Mouse (Mus musculus): Measurements from ENCODE around the gene Psmb5. TPM values are rescaled to one million over a fixed set of nuclear protein-coding genes. Genes with fewer than 3 reads are reported as not detected.
"Not testable (repeated sequence)": the region's sequence is repeated elsewhere in the genome, so short reads cannot be mapped to it uniquely, and the experiment has no call there.

Gene Psmb5
- total RNA-seq, 2 experiments from 2014 or later, result 51.1 to 145 TPM

GRCm38 (mm10) chr14:54631240-54631599 lies 13.4 kb upstream of the Psmb5 start:
- ATAC-seq (ENCODE audit: poor library complexity, severe bottlenecking), result no peak

GRCm38 (mm10) chr14:54630583-54631239 lies 12.9 kb upstream of the Psmb5 start:
- peak; percentile 54 for ATAC-seq (ENCODE audit: poor library complexity, severe bottlenecking)

- no peak for ATAC-seq (ENCODE audit: poor library complexity, severe bottlenecking)
Measured at GRCm38 (mm10) chr14:54629797-54630196, 12.0 kb upstream of the Psmb5 start.

GRCm38 (mm10) chr14:54628103-54628502 lies 10.3 kb upstream of the Psmb5 start:
- ATAC-seq (ENCODE audit: poor library complexity, severe bottlenecking), result no peak

- no peak for ATAC-seq (ENCODE audit: poor library complexity, severe bottlenecking)
Measured at GRCm38 (mm10) chr14:54624976-54625375, 7.2 kb upstream of the Psmb5 start.

GRCm38 (mm10) chr14:54623334-54623733 lies 5.5 kb upstream of the Psmb5 start:
- no peak for ATAC-seq (ENCODE audit: poor library complexity, severe bottlenecking)

- ATAC-seq (ENCODE audit: poor library complexity, severe bottlenecking), result no peak
Measured at GRCm38 (mm10) chr14:54621133-54621532, 3.3 kb upstream of the Psmb5 start, which contains the start of gene Psmb11. Psmb11 (plus strand) TSS chr14:54621433.

- ATAC-seq (ENCODE audit: poor library complexity, severe bottlenecking), result peak; percentile 45
Measured at GRCm38 (mm10) chr14:54617152-54617896, 498 bp downstream of the Psmb5 start.

- ATAC-seq (ENCODE audit: poor library complexity, severe bottlenecking), result peak; percentile 39
Measured at GRCm38 (mm10) chr14:54616226-54616825, 1.5 kb downstream of the Psmb5 start.

- ATAC-seq (ENCODE audit: poor library complexity, severe bottlenecking), result not testable (repeated sequence)
Measured at GRCm38 (mm10) chr14:54614130-54614529, 3.7 kb downstream of the Psmb5 start.

- no peak for ATAC-seq (ENCODE audit: poor library complexity, severe bottlenecking)
Measured at GRCm38 (mm10) chr14:54610648-54611047, 7.2 kb downstream of the Psmb5 start.

GRCm38 (mm10) chr14:54609962-54610361 lies 7.9 kb downstream of the Psmb5 start:
- ATAC-seq (ENCODE audit: poor library complexity, severe bottlenecking), result peak; percentile 49

- no peak for ATAC-seq (ENCODE audit: poor library complexity, severe bottlenecking)
Measured at GRCm38 (mm10) chr14:54609245-54609644, 8.6 kb downstream of the Psmb5 start.

- ATAC-seq (ENCODE audit: poor library complexity, severe bottlenecking), result no peak
Measured at GRCm38 (mm10) chr14:54607226-54607625, 10.6 kb downstream of the Psmb5 start.

GRCm38 (mm10) chr14:54605752-54606321 lies 12.0 kb downstream of the Psmb5 start, which contains the start of gene 4931414P19Rik:
4931414P19Rik (minus strand) TSS chr14:54605993.
- ATAC-seq (ENCODE audit: poor library complexity, severe bottlenecking), result peak; percentile 54

GRCm38 (mm10) chr14:54603686-54604085 lies 14.1 kb downstream of the Psmb5 start:
- ATAC-seq (ENCODE audit: poor library complexity, severe bottlenecking), result no peak

- peak; percentile 99 for ATAC-seq (ENCODE audit: poor library complexity, severe bottlenecking)
Measured at GRCm38 (mm10) chr14:54603038-54603654, 14.7 kb downstream of the Psmb5 start.

GRCm38 (mm10) chr14:54602613-54603012 lies 15.2 kb downstream of the Psmb5 start:
- ATAC-seq (ENCODE audit: poor library complexity, severe bottlenecking), result no peak

GRCm38 (mm10) chr14:54601601-54602000 lies 16.2 kb downstream of the Psmb5 start:
- no peak for ATAC-seq (ENCODE audit: poor library complexity, severe bottlenecking)

GRCm38 (mm10) chr14:54597084-54597483 lies 20.7 kb downstream of the Psmb5 start:
- peak; percentile 76 for ATAC-seq (ENCODE audit: poor library complexity, severe bottlenecking)

Measured in megakaryocyte, adult 5-6 weeks (primary cell).